Mouse (Mus musculus): ENCODE measurements around the gene Nav1.

- TF ChIP-seq CTCF (IDR thresholded peaks at IDR 0.05; ENCODE audit: borderline replicate concordance, insufficient read depth, low read depth, low read length) (no peak), POLR2A (IDR thresholded peaks at IDR 0.05; ENCODE audit: borderline replicate concordance, insufficient read depth, low read length) (no peak)
These were observed 108.4 kb downstream of the Nav1 start for GRCm38 (mm10) chr1:135498455-135499358.
